Mouse (Mus musculus) cerebellum, adult 18-20 months (tissue): ENCODE data around the gene Irf3.

ENCODE experiments used
- DNase-seq, 2 experiments: peaks; one replicate each; pipeline ENCODE4 v3.0.0; 2021

Irf3 gene

GRCm38 (mm10) chr7:44974383-44975116, 22.9 kb upstream of the Irf3 start, which contains the start of gene Cpt1c:
Gene Cpt1c (minus strand): TSS chr7:44974851.
- peak; percentile 88 to 92 for DNase-seq

GRCm38 (mm10) chr7:44975117-44975419, 22.4 kb upstream of the Irf3 start:
- peak in 1 of 2 experiments; percentile 38 for DNase-seq

- no peak for DNase-seq
These were observed 19.1 kb upstream of the Irf3 start for GRCm38 (mm10) chr7:44978300-44978699.

GRCm38 (mm10) chr7:44981539-44981938, 15.9 kb upstream of the Irf3 start:
- DNase-seq = no peak

GRCm38 (mm10) chr7:44983085-44983484, 14.4 kb upstream of the Irf3 start:
- DNase-seq = peak; percentile 88 to 89

GRCm38 (mm10) chr7:44983944-44984832, 13.3 kb upstream of the Irf3 start:
- no peak for DNase-seq

- DNase-seq = no peak
These were observed 12.6 kb upstream of the Irf3 start for GRCm38 (mm10) chr7:44984833-44985164.

- DNase-seq = peak; percentile 61 to 66
These were observed 11.8 kb upstream of the Irf3 start for GRCm38 (mm10) chr7:44985595-44986191.

GRCm38 (mm10) chr7:44986192-44986878, 11.1 kb upstream of the Irf3 start, which contains the start of gene Prmt1:
Gene Prmt1 (minus strand): TSS chr7:44986568.
- DNase-seq = peak; percentile 96 to 99

GRCm38 (mm10) chr7:44986879-44987718, 10.3 kb upstream of the Irf3 start:
- no peak for DNase-seq

GRCm38 (mm10) chr7:44996672-44997071, 776 bp upstream of the Irf3 start:
- no peak for DNase-seq

- DNase-seq = no peak
These were observed 536 bp downstream of the Irf3 start for GRCm38 (mm10) chr7:44997940-44998428.

- peak in 1 of 2 experiments; percentile 52 for DNase-seq
These were observed 1.1 kb downstream of the Irf3 start, which contains the start of gene Bcl2l12 for GRCm38 (mm10) chr7:44998501-44998955. Gene Bcl2l12 (minus strand): TSS chr7:44998712.

GRCm38 (mm10) chr7:44999753-45000152, 2.3 kb downstream of the Irf3 start:
- no peak for DNase-seq

- DNase-seq = no peak
These were observed 3.2 kb downstream of the Irf3 start for GRCm38 (mm10) chr7:45000539-45001114.

GRCm38 (mm10) chr7:45002440-45002839, 5.0 kb downstream of the Irf3 start:
- DNase-seq = no peak

GRCm38 (mm10) chr7:45004546-45004945, 7.1 kb downstream of the Irf3 start:
- DNase-seq = peak in 1 of 2 experiments; percentile 3

- DNase-seq = peak in 1 of 2 experiments; percentile 3
These were observed 8.0 kb downstream of the Irf3 start for GRCm38 (mm10) chr7:45005321-45005992.

GRCm38 (mm10) chr7:45006503-45006902, 9.1 kb downstream of the Irf3 start:
- DNase-seq = peak in 1 of 2 experiments; percentile 3

- peak in 1 of 2 experiments; percentile 3 for DNase-seq
These were observed 9.7 kb downstream of the Irf3 start for GRCm38 (mm10) chr7:45007141-45007540.

- peak in 1 of 2 experiments; percentile 7 for DNase-seq
These were observed 10.4 kb downstream of the Irf3 start for GRCm38 (mm10) chr7:45007846-45008245.
